Mouse (Mus musculus): Measurements from ENCODE around the gene Syngap1. TPM values are rescaled to one million over a fixed set of nuclear protein-coding genes. Genes with fewer than 3 reads are reported as not detected.
A peak's percentile ranks its signal among the peaks of the same experiment; 100 is the strongest.
"Not testable (repeated sequence)": the region's sequence is repeated elsewhere in the genome, so short reads cannot be mapped to it uniquely, and the experiment has no call there.

The Syngap1 gene
- total RNA-seq (2021), result 100 to 1,000 TPM; 348 to 362 TPM
- long read RNA-seq, experiment 1, partial matches to known transcripts, result 1 of 12 reads
- long read RNA-seq, experiment 1, other reads (novel, unspliced or antisense), result 11 of 12 reads
- long read RNA-seq, experiment 2, partial matches to known transcripts, result 1 of 5 reads
- long read RNA-seq, experiment 2, other reads (novel, unspliced or antisense), result 4 of 5 reads

DNA sequence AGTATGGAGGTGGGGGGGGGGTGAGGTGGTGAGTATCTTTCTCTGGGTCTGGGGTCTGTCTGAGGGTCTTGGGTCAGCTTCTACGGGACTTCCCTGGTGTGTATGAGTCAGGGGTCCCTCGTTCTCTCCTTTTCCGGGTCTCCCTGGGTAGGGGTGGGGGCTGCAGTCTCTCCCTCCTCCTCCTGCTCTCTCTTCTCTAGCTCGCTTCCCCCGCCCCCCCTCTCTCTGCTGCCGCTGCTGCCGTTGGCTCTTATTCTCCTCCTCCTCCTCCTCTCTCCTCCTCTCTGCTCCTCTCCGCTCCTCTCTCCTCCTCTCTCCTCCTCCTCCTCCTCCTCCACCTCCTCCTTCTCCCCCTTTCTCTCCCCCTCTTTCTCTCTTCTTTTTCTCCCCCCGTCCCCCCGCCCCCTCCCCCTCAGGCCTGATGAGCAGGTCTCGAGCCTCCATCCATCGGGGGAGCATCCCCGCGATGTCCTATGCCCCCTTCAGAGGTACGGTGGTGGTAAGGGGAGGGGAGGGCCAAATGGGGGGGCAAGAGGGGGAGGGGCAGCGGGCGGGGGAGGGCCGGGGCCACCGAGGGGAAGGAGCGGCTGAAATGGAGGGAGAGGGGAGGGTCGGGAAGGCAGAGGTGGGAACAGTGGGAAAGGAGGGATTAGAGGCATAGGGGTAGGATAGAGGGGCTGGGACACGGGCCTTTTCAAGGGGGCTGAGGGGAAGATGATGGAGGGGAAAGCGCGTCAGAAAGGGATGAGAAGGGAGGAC lies at the start of gene Syngap1:
Gene Syngap1, plus strand, starts transcription at position 223 of the 759 bp plus-strand sequence.
- peak; percentile 60 to 67 for DNase-seq (ENCODE audit: low spot score in 2 of 2)

DNA sequence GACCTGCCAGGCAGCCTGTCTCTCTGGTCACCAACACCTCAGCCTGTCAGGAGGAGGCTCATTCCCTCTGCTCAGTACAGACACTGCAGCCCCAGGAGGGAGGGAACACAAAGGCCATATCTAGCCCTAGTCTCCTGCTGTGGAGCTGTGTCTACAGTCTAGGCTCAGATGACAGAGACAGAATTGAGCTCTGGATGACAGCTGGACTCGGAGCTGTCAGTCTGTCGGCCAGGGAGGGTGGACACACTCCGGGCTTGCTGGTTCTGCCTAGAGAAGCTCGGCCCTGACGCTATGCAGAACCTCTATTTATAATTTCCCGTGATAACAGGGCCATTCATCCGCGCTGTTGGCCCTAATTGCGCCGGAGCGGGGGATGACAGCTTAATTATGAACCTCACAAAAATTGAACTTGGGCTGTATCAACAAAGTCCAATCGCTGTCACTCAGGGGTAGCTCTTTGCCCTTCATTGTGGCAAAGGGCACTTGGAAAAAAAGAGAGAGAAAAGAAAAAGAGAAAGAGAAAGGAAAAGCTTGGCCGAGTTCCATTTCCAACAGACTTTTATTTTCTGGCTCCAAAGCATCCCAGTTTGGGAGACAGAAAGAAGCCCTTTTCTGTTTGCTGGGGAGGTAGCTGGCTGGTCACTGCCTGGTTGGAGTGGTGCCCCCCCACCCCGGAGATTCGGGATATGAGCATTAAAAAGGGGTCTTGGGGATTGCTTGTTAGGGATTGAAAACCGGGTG lies 48.2 kb upstream of the Syngap1 start:
- no peak for DNase-seq (ENCODE audit: low spot score in 2 of 2)

DNA sequence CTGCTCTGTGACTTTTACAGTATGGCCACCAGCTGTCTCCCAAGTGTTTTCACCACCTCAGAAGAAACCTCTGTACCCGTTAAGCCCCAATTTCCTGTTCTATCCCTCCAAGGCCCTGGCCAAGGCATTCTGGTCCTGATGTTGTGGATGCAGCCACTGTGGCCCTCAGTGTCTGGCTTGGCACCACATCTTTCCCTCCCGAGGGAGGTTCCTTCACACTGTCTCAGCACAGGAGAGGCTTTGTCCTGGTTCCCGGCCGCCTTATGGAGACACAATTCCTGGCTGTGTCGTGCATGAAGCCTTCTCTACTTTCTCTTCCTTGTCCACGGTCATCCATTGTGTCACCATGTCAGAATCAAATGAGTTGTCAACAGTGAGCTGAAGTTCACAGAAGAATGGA lies 47.6 kb upstream of the Syngap1 start:
- DNase-seq (ENCODE audit: low spot score in 2 of 2), result no peak

DNA sequence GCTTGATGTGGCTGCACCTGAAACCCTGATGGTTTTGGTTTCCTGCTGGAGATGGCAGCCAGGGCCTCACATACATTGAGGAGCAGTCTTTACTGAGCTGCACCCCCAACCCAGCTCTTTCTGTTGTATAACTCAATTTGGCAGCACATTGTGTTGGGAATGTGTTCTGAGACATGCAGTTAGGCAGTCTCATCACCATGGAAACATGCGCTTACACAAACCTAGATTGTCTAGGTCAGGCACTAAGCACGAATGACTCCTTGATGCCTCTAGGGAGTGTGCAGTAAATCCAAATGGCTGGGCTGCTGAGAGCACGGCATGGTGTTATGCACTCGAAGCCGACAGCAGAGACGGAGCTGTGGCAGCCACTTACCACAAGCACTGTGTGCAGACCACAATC lies 46.7 kb upstream of the Syngap1 start:
- peak; percentile 18 to 32 for DNase-seq (ENCODE audit: low spot score in 2 of 2)

DNA sequence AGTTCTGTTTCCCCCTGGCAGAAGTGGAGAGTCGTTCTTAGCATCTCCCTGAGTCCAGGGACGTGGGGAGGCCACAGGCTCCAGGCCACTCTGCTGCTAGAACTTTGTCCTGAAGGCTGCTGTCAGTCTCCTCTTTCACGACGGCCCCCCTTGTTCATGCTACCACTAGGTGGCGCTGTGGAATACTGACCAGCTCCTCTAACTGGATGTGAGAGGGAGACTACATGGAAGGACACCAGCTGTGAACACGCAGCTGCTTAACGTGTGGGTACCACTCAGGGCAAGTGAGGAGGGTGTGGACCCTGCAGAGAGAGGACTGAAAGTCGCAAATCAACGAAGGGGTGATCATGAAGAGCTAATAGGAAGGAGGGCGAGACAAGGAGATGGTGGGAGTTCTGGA lies 45.5 kb upstream of the Syngap1 start:
- DNase-seq (ENCODE audit: low spot score in 2 of 2), result peak; percentile 46 to 75

DNA sequence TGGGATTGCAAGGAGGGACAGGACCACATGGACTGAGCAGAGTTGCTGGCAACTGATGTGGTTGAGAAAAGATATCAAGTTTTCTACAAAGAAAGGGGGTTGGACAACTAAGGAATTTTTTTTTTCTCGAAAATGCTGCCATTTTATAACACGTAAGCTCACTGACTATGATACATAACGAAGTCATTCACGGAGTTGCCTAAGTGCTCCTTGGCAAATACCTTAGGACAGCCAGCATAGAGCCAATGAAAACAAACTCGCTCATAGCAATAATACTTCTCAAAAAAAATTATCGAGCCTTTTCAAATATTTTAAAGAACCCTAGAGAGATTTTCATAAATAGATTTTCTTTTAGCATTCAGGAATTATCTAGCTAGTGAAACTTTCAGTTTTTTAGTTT lies 40.1 kb upstream of the Syngap1 start:
- DNase-seq (ENCODE audit: low spot score in 2 of 2), result no peak

DNA sequence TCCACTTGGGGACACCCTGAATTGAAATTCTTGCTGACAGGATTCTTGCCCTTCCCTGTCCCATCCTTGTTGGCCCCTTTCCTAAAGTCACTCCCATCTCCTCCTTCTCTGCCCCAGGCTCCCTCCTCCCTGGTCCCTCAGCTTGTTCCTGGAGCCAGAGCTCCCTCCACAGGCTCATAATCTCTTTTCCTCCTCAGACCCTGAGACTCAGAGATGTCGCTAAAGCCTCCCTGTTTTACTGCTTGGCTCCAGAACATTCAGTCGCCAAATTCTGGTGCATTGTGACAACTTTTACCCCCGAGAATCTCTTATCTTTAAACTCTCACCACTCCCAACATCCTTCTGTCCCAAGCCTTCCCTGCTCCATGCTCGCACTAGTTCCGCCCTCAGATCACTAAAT lies 36.7 kb upstream of the Syngap1 start:
- no peak for DNase-seq (ENCODE audit: low spot score in 2 of 2)

DNA sequence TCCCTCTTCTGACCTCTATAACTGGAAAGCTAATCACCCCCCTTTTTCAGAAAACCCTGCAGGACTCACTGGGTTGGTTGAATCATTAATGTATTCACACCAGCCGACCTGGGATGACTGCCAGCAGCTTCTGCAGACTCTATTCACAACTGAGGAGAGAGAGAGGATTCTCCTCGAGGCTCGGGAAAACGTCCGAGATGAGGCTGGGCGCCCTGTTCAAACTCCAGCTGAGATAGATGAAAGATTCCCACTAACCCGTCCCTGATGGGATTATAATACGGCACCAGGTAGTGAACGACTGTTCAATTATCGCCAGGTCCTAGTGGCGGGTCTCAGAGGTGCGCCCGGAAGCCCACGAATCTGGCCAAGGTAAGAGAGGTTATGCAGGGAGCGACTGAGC lies 33.5 kb upstream of the Syngap1 start:
- DNase-seq (ENCODE audit: low spot score in 2 of 2), result not testable (repeated sequence)

DNA sequence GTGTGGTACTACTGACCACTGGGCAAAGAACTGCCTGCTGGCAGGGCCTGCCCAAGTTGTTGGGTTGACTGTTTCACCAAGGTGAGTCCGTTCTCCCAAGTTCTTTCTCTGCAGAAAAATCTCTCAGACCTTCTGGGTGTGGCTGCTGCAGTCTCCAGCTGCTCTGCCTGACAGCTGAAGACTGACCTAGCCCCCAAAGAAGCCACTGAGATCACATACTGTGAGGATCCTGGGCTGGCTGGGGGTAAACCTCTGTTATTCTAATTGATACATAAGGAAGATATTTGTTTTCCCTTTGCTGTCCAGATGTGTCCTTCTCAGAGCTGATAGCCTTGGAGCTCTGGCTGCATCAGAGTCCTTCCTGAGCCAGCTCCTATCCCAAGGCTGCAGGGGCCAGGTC lies 25.8 kb upstream of the Syngap1 start:
- no peak for DNase-seq (ENCODE audit: low spot score in 2 of 2)

DNA sequence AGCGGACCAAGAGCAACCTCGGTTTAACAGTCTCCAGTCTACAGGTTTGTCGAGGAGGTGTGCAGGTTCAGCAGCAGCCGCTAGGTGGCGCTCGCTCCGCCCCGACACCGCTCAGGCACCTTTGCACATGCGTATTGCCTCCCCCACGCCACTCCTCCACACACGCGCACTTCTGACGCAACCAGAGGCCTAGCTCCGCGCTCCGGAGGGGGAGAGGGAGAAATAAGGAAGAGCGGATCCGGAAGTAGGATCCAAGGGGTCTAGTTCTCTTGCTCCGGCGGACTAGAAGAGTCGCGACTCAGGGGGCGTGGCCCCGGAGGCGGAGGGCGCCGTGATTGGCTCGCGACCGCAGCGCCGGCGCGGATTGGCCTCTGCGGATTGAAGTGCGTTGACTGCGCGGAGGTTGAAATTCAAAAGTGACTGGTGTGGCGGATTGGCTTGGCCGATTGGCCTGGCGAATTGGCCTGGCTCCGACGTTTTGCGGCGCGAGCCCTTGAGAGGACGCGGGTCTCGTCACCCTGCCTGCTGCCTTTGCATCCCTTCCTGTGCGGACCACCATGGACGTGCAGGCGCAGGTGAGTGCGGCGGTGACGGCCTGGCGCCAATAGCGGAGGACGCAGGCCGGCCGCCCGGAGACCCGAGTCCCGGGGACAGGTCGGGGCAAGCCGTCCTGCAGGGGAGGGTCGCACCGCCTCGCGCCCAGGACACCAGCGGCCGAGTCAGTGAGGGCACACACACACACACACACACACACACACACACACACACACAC lies 24.2 kb upstream of the Syngap1 start, which contains the start of gene Kifc5b:
Gene Kifc5b, plus strand, starts transcription at position 381 of the 772 bp plus-strand sequence.
- peak; percentile 100 for DNase-seq (ENCODE audit: low spot score in 2 of 2)

DNA sequence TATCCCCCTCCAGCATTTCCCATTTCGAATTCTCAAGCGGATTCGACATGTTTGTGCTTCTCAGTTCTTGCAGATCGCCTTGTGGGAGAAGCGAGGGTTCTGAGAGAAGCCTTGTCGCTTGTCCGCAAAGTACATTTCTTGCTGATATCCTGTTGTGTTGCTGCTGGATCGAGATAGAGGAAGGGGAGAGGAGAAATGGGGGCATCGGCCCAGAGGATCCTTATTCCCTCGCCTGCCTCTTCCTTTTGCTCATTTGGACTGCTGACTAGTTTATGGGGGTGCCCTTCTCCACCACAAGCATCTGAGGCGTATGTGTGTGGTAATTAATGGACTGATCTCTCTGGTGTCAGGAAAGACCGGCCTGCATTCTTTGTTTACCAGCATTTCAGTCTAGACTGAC lies 23.5 kb upstream of the Syngap1 start:
- DNase-seq (ENCODE audit: low spot score in 2 of 2), result not testable (repeated sequence)

DNA sequence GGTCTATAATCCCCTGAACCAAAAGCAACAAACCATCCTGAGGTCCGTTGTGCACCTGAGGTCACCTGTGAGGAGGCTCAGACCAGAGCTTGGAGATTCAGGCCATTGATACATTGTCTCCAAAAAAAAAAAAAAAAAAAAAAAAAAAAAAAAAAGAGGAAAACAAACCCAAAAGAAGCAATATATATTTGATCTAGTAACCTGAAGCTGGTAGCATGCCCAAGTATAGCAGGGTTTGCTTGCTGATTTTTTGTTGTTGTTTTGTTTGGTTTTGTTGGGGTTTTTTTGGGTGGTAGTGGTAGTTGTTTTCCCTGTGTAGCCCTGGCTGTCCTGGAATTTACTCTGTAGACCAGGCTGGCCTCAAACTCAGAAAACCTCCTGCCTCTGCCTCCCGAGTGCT lies 22.7 kb upstream of the Syngap1 start:
- no peak for DNase-seq (ENCODE audit: low spot score in 2 of 2)

DNA sequence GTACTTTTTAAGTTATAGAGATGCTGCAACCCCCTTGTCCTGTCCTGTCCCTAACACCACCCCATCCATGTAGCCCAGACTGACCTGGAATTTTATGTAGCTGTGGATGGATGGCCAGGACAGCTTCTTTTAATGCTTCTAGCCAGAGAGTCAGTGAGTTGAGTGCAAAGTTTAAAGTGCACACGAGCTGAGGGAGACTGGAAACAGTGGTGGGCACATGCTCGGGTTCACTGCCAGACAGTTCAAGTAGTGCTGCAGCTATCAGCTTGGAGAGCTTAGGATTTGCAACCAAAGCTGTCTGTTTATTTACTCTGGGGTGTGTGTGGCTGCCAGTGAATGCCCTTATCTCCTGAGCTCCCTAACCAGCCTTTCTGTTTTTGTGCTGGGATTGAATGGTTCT lies 21.5 kb upstream of the Syngap1 start:
- not testable (repeated sequence) for DNase-seq (ENCODE audit: low spot score in 2 of 2)

DNA sequence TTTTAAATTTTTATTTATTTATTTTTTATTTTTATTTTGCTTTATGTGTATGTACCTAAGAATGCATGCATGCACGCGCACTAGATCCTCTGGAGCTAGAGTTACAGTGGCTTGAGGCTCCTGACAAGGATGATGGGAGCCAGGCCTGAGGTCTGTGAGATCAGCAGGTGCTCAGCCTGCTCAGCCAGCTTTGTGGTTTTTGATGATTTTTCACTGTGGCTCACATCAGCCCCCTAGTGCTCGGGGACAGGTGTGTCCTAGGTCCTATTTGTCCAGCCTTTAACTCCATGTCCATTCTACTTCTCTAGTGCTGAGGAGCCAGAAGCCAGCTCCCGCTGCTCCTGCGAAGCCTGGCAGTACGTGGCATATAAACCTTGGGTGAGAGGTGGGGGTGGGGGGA lies 18.7 kb upstream of the Syngap1 start:
- DNase-seq (ENCODE audit: low spot score in 2 of 2), result not testable (repeated sequence)

DNA sequence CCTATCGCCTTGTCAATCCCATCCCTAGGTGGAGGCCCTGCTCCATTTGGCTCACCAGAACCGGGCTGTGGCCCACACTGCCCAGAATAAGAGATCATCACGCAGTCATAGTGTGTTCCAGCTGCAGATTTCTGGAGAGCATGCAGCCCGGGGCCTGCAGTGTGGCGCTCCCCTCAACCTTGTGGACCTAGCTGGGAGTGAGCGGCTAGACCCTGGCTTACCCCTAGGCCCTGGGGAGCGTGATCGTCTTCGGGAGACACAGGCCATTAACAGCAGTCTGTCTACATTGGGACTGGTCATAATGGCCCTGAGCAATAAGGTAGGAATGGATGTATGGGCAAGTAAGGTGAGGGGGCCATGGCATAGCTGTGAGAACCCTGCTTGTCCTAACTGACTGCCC lies 15.6 kb upstream of the Syngap1 start:
- DNase-seq (ENCODE audit: low spot score in 2 of 2), result not testable (repeated sequence)

DNA sequence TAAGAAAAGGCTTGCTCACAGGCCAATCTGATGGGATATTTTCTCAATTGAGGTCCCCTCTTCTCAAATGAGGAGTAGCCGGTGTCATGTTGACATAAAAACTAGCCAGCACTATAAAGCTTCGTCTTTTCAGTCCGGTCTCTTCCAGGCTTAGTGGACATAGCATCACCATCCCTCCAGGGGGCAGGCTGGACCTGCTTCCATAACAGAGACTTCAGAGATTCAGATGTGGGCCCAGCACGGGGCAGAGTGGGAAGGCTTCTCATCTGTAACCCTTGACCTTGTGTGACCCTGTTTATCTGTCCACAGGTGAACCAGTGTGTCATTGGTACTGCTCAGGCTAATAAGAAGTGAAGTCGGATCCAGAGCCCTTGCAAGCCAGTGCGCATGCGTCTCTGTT lies 9.3 kb upstream of the Syngap1 start:
- DNase-seq (ENCODE audit: low spot score in 2 of 2), result peak in 1 of 2 experiments; percentile 52

DNA sequence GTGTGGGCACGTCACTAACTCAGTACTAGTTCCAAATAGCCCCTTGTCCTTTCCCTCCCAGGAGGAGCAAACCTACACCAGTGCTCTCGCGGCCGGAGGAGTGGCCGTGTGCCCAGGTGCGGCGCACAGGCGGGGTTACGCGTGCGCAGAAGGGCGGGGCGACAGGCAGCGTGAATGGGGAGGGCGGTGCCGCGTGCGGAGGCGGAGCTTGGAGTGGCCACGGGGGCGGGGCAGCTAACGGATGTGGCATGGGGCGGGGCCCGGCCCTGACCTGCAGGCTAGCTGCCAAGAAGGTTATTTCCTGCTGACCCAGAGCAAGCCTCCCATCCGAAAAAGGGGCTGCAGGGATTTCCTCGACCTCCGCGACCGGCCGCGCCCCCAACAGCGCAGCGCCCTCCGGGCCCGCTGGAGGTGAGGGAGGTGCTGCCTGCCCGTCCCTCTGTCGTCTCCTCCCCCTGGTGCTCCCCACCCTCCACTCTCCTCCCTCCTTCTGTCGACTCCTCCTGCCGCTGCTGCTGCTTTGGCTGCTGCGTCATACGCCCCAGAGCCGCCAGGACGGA lies 8.1 kb upstream of the Syngap1 start, which contains the start of gene Phf1:
Gene Phf1, plus strand, starts transcription at position 214 of the 560 bp plus-strand sequence.
- peak; percentile 96 to 97 for DNase-seq (ENCODE audit: low spot score in 2 of 2)

DNA sequence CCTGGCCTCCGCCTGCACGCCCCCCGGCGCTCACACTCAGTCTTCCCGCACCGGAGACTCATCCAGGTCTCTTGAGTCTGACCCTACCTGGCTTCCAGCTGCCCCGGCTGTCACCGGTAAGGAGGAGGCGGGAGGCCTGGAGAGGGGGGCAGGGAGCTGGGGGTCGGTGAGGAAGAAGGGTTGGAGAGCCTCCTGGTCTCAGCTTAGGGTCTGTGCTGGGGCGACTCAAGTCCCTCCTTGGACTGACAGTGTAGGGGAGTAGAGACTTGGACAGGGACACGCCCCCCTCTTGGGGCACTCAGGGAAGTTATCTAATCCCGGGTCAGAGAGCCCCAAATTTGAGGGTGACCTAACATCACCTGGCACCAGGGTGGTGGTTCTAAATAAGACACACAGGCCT lies 7.6 kb upstream of the Syngap1 start:
- no peak for DNase-seq (ENCODE audit: low spot score in 2 of 2)

DNA sequence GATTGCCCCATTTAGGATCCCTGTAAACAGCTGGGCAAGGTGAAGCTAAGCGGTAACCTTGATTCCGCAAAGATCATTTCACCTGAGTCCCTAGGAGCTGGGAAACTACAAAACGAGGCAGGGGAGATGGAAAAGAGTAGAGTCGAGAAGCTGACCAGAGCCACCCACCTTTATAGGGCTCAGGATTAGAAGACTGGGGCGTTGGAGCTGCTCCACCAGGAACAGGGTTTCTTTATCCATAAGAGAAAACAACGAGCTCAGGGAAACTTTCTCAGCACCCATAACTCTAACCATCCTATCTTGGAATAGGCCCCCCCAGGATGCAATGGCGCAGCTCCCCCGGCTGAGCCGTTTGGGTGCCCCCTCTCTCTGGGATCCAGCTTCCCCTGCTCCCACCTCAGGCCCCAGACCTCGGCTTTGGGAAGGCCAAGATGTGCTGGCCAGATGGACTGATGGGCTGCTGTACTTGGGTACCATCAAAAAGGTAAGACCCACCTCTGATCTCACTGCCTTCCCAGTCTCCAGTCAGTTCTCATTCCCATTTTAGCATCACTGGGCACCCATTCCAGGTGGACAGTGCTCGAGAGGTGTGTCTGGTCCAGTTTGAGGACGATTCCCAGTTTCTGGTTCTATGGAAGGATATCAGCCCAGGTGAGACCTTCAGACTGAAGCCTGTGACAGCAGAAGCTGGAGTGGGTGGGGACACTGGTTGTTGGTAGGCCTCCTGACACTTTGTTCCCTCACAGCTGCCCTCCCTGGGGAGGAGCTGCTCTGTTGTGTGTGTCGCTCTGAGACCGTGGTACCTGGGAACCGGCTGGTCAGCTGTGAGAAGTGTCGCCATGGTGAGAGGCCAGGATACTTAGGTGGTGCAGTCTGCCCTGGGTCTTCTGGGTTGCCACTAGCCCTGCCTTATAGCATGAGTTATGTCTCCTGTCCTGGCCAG lies 6.9 kb upstream of the Syngap1 start:
- no peak for DNase-seq (ENCODE audit: low spot score in 2 of 2)

DNA sequence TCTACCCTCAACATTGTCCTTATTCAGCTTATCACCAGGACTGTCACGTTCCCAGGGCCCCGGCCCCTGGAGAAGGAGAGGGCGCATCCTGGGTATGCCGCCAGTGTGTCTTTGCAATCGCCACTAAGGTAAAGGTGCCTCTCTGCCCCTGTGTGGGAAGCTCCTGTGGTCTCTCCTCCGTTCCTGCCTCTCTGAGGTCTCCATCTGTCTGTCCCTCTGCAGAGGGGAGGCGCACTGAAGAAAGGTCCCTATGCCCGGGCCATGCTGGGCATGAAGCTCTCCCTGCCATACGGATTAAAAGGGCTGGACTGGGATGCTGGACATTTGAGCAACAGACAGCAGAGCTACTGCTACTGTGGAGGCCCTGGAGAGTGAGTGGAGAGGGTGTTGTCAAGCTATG lies 6.0 kb upstream of the Syngap1 start:
- no peak for DNase-seq (ENCODE audit: low spot score in 2 of 2)

Data from left cerebral cortex, adult 18-20 months (tissue).